Mouse (Mus musculus) left cerebral cortex, postnatal 4 days (tissue): ENCODE measurements around the gene Cnih4. TPM values are rescaled to one million over a fixed set of nuclear protein-coding genes. Genes with fewer than 3 reads are reported as not detected.

ENCODE experiments used
- DNase-seq: peaks from one replicate; pipeline ENCODE4 v3.0.0-alpha.2; 2022
- intact Hi-C: fragments of 180-260 bp; cut with DNase I; formaldehyde crosslinking; loops from one replicate; pipeline ENCODE4 v1.15.1; 2025
- total RNA-seq, 2 experiments: library from RNA; stranded (reverse); gene quantifications; 2 replicates each; pipeline ENCODE4 v1.2.3; 2021

Cnih4 gene
- 10 to 100 TPM; 22.7 to 23.1 TPM for total RNA-seq

- intact Hi-C loops = no loop called here
- DNase-seq = peak; percentile 93
Observed at GRCm38 (mm10) chr1:181143950-181144836, at the start of gene Cnih4, which contains the start of gene Nvl. Gene Cnih4, plus strand, starts transcription at chr1:181144693. Gene Nvl, minus strand, starts transcription at chr1:181144204.

DNA sequence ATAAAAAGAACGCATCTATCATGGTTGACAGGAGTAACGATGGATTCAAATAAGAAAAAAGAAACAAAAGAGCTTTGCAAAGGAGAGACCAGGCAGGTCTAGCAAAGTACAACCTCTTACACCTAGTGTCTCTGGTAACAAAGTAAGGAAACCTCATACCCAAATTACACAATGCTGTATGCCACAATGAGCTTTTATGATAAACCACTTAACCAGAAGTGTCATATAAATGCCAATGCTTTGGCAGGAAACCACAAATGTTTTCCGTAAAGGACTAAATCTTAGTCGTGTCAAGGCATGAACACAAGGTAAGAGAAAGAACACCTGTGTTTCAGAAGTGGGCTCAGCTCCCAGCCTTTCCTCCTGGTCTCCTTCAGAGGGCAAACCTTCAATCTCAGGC lies 27.4 kb upstream of the Cnih4 start:
- no peak for DNase-seq
- intact Hi-C loops = no loop called here

GRCm38 (mm10) chr1:181124145-181124544 lies 20.3 kb upstream of the Cnih4 start:
- intact Hi-C loops = no loop called here
- DNase-seq = no peak

DNA sequence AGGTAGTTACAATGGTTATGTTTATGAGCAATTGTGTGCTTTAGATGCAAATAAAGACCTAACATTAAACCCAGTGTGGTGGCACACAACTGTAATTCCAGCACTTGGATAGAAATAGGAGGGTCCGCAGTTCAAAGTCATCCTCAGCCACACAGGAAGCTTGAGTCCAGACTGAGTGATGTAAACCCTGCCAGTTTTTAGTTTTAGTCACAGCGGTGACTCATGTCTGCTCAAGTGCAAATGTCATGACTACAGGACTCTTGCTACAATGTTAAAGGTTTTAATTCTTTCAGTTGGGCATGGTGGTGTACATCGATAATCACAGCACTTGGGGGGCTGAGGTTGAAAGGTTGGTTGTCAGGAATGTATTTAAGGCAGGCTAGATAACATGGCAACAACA lies 18.6 kb upstream of the Cnih4 start:
- intact Hi-C loops = no loop called here

DNA sequence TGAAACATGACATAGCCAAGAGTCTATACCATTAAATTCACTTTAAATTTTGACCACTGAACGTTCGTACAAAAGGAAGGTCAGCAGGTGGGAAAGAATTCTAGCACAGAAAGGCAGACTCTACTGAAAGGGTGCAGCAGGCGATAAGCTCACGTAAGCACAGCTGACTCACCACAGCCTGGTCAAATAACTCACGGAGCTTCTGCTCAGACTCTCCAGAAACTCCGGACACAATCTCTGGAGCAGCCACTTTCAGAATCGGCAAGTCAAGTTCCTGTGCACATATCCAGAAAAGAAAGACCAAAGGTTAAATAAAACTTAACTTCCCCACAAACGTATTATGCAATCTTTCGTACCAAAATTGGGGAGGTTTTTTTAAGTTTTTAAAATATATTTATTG lies 17.7 kb upstream of the Cnih4 start:
- DNase-seq = no peak
- intact Hi-C loops = no loop called here

More for the DNA sequence above, 18.6 kb upstream of the Cnih4 start:
- DNase-seq = no peak

- intact Hi-C loops = loop anchor here (2.0 kb wide), 1 partner anchor 67 kb away; no protein-coding TSS in a partner anchor
- no peak for DNase-seq
Observed at GRCm38 (mm10) chr1:181131915-181132314, 12.6 kb upstream of the Cnih4 start.

DNA sequence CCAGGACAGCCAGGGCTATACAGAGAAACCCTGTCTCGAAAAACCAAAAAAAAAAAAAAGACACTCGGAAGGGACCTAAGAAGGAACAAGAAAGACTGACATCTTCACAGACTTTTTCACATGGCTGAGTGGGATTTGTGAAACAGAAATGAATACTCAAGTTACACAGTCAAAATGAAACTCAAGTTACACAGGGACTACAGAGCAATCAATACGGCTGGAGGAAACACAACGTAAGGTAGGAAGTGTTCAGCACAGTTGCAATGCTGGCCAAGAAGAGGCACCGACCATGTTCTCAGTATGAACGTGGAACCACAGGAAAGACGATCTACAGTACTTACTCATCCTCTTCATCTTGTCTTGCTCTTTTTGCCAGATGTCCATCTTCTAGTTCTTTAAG lies 5.8 kb upstream of the Cnih4 start:
- intact Hi-C loops = no loop called here
- no peak for DNase-seq

DNA sequence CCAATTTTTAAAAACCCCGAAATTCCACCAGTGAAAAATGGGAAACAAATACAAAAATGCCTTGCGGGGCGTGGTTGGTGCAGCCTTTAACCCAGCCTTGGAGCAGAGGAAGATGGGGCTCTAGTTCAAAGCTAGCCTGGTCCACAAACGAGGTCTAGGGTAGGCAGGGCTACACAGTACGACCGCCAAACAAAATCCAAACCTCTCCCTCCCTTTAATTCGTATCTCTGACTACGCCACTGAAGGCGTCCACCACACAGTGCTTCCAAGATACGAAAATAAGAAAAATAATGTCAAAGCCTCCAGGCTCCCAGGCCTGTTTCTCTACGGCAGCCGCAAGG lies 914 bp upstream of the Cnih4 start:
- no peak for DNase-seq
- intact Hi-C loops = no loop called here

GRCm38 (mm10) chr1:181144966-181145365 lies 473 bp downstream of the Cnih4 start:
- intact Hi-C loops = no loop called here
- no peak for DNase-seq

GRCm38 (mm10) chr1:181146187-181146586 lies 1.7 kb downstream of the Cnih4 start:
- no peak for DNase-seq
- intact Hi-C loops = no loop called here

DNA sequence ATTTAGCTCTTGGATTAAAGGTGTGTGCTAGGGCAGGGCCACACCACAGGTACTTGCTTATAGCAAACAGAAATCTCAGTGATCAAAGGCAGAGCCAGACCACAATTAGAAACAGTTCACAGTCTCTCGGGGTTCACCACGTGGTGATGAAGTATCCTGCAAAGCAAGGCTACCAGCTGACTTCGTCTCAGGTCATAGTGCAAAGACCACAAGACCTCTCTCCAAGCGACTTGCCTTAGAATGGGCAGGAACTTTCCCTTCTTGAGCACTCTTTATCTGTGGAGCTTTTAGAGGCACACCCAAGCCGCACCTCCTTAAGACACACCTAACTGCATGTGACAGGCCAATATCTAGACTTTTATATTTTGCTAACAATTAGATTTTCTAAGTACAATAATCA lies 4.0 kb downstream of the Cnih4 start:
- DNase-seq = no peak
- intact Hi-C loops = no loop called here

DNA sequence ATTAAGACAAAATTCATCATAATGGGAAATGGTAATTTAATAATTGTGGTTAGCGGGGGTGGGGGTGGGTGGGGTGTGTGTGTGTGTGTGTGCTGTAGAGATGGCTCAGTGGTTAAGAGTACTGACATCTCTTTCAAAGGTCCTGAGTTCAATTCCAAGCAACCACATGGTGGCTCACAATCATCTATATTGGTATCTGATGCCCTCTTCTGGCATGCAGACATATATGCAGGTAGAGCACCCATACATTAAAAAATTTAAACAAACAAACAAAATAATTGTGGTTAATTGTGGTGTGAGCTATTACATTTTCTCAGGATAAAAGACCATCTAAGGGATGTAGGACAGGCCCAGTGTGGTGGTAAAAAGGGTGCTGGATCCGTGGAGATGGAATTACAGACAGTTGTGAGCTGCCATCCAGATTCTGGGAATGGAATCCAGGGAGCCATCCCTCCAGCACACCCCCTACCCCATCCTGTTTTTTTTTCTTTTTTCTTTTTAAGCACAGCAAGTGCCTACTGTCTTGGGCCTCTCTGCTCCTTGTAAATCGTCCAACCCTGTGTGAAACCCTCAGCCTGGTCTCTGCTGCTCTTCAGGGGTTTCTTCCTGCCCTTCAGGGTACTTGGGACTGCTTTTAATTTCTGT lies 5.0 kb downstream of the Cnih4 start:
- DNase-seq = no peak
- intact Hi-C loops = no loop called here

GRCm38 (mm10) chr1:181150431-181150826 lies 5.9 kb downstream of the Cnih4 start:
- DNase-seq = no peak
- intact Hi-C loops = no loop called here

DNA sequence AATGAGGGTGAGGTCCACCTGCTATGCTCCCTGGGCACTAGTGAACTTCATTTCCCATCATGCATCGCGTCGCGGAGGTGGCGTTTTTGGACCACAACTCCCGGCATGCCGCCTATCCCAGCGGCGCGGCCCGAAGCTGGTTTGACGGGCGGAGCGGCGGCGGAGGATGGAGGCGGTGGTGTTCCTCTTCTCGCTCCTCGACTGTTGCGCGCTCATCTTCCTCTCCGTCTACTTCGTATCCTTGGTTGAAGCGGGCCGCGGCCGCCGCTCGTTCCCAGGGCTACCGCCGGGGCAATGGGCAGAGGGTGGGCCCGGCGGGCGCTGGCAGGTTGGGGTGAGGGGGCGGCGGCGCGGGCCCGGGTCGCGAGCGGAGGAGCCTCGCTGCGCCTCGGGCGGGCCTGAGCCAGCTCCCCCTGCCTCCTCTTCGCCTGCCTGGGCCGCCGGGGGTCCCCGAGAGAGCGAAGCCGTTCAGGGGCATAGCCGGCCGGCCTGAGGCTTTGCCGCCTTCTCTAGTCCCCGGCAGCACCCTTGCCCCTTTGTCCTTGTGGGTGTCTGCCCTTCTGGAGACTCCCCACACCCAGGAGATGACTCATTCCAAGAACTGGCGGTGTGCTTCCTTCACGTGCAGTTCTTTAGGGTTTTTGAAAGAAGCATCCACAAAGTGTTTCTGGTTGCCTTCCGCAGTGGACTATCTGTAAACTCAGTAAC lies 6.5 kb downstream of the Cnih4 start:
- peak; percentile 94 for DNase-seq
- intact Hi-C loops = no loop called here

DNA sequence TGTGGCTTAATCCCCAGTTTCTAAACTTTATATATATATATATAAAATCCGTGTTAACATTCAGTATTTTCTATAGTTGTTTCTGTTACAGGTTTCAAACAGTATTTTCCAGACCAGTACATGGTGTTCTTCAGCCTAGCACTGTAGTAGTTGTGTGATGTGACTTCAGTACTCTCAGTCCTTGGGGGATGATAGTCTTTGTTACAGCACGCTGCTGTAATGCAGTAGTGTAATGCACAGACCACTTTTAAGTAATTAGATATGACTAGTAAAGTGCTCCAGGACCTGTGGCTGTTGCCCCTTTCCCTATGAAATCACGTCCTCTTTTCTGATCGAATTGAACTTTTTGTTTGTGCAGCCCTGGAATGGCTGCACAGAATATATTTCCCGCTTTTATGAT lies 7.0 kb downstream of the Cnih4 start:
- no peak for DNase-seq
- intact Hi-C loops = no loop called here

DNA sequence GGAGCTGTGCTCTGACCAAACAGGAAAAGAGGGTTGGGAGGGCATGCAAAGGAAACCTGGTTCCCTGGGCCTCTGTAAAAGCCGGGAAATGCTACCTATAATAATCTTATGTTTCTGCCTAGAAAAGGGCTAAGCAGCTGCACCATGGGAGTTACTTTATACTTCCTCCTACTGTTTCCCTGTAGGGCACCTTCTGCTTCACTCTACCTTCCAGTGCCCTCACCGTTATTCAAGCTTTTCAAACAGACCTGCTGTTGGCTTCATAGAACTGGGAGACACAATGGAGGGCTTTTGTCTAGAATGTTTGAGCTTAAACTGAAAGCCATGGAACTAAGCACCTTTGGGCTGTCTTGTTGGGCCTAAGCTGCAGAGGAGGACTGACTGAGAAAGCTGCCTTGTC lies 23.3 kb downstream of the Cnih4 start:
- intact Hi-C loops = no loop called here
- DNase-seq = no peak

DNA sequence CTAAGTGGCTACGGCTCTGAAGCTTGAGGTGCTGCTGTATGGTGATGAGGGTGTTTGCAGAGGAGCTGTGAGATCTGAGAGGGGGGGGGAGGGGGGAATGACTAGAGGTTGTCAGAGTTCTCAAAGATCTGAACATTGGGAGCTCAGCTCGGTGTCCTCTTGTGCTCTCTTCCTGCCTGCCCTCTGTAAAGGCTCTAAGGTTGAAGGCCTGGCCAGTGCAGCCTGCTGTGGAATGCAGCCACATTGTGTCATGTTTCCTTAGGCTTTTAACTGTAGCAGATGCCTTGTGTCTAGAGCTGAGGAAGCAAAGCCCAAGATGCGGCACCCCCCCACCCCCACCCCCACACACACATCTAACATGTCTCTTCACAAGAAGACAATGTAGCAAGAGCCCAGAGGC lies 23.9 kb downstream of the Cnih4 start:
- DNase-seq = no peak
- intact Hi-C loops = no loop called here

- intact Hi-C loops = no loop called here
Observed at GRCm38 (mm10) chr1:181170210-181170609, 25.7 kb downstream of the Cnih4 start.

DNA sequence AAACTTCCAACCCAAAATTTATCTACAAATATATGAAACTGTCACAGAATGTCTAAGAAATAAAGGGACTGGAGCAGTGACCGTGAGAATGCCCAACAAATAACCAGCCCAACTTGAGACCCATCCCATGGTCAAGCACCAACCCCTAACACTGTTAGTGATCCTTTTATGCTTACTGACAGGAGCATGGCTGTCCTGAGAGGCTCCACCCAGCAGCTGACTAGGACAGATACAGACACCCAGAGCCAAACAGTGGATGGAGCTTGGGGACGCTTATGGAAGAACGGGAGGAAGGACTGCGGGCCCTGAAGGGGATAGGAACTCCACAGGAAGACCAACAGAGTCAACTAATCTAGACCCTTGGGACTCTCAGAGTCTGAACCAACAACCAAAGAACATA lies 44.4 kb downstream of the Cnih4 start:
- no peak for DNase-seq
- intact Hi-C loops = no loop called here

More at GRCm38 (mm10) chr1:181170210-181170609, 25.7 kb downstream of the Cnih4 start:
- DNase-seq = no peak

DNA sequence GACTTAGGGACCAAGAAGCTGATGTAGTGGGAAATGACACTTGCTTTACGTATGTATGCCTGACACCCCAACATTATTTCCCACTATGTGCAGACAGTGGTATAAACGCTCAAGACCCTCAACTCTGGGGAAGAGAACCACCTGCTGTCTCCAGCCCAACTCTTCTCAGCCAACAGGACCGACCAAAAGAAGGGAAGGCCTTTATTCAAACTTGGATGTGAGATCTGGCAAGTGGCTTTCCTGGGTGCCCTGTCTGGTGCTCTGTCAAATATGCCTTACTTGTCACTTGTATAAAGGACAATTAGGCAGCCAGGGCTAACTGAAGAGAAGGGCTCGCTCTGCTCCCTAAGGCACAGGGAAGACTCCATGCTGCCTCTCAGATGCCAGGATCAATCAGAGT lies 55.0 kb downstream of the Cnih4 start:
- no peak for DNase-seq
- intact Hi-C loops = loop anchor here (2.0 kb wide), 1 partner anchor 69 kb away; no protein-coding TSS in a partner anchor

- DNase-seq = no peak
- intact Hi-C loops = no loop called here
Observed at GRCm38 (mm10) chr1:181210147-181210546, 65.7 kb downstream of the Cnih4 start.
